Mouse (Mus musculus) heart, postnatal 4 days (tissue): ENCODE measurements around the gene Ada. TPM values are rescaled to one million over a fixed set of nuclear protein-coding genes. Genes with fewer than 3 reads are reported as not detected.
"Not testable (repeated sequence)": the region's sequence is repeated elsewhere in the genome, so short reads cannot be mapped to it uniquely, and the experiment has no call there.

Experiments used
- DNase-seq: peaks from one replicate; pipeline ENCODE4 v3.0.0; 2021
- total RNA-seq, 2 experiments: library from RNA; stranded (reverse); gene quantifications; 2 replicates each; pipeline ENCODE4 v1.2.3; 2021

The Ada gene
- total RNA-seq, 2 experiments from 2014 or later: 1.8 to 2.4 TPM

DNA sequence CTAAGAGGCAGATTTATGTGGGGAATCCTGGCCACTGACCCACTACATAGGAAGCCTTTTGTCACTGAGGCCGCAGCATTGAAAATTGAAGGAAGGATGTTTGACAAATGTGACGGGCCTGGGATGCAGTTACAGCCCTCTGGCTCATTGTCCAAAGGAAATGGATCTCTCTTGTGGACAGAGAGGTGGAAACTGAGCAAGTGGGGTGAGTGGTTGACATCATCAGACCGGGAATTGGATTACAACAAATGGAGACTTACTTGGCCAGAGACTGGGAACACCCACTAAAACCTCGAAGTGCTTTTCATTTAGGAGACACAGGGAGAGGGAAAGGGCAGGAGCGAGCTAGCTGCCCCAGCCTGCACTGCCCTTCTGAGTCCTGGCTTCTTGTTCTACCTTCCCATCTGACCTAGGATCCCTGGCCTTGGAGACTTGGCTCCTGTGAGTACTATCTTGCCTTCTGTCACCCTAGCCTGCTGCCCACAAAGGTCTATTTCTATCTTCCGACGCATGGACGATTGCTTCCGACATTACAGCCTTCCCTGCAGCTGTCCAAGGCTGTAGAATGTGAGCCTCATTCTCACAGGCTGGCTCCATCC lies 56.2 kb downstream of the Ada start:
- peak; percentile 43 for DNase-seq

- no peak for DNase-seq
Measured at GRCm38 (mm10) chr2:163692873-163693612, 57.0 kb downstream of the Ada start.

DNA sequence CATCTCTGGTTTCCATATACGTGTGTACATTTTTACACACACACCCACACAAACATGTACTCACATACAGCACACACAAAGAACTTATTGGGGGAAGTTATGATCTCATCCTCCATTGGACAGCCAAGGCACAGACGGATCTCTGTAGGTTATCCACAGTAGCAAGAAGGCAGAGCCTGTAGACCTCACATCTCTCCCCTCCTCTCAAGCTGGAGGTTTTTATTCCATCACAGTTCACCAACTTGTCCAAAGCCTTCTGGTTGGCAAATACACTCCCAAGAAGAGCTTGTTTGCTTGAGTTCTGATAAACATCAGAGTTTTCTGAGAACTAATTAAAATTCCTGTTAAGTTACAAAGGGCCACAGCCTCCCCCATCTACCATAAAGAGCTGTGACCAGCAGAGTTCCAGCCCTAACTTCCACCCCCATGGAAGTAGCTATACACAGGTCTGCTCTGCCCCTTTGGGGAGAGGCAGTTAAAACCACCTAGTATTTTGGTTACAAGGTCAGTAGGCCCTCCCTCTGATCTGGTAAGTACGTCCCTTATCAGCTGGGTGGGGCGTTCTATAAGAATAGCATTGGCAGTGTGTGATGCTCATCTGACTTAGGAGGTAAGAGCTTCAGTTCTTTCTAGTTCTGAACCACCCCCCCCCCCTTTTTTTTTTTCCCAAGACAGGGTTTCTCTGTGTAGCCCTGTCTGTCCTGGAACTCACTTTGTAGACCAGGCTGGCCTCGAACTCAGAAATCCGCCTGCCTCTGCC lies 58.0 kb downstream of the Ada start:
- no peak for DNase-seq

- DNase-seq: no peak
Measured at GRCm38 (mm10) chr2:163690409-163691304, 59.4 kb downstream of the Ada start.

- no peak for DNase-seq
Measured at GRCm38 (mm10) chr2:163689771-163690170, 60.3 kb downstream of the Ada start.

GRCm38 (mm10) chr2:163688377-163688776 lies 61.7 kb downstream of the Ada start:
- DNase-seq: not testable (repeated sequence)

DNA sequence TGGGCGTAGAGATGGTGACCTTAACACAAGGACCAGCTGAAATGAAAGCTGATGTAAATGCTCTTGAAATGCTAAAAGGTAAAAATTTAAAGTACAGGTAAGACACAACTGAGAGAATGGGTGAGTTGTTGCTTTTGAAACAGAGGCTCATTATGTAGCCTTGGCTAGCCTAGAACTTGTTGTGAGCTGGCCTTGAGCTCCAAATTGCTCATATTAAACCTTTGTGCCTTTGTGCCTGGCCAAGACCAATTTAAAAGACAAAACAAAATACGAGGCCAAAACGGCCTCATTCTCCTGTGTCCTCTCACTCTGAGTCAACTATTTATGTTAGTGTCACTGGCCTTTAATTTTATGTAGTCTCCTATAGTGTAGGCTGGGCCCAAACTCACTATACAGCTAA lies 63.2 kb downstream of the Ada start:
- DNase-seq: no peak

GRCm38 (mm10) chr2:163686233-163686632 lies 63.8 kb downstream of the Ada start:
- DNase-seq: no peak

GRCm38 (mm10) chr2:163685761-163686200 lies 64.3 kb downstream of the Ada start:
- DNase-seq: peak; percentile 67

DNA sequence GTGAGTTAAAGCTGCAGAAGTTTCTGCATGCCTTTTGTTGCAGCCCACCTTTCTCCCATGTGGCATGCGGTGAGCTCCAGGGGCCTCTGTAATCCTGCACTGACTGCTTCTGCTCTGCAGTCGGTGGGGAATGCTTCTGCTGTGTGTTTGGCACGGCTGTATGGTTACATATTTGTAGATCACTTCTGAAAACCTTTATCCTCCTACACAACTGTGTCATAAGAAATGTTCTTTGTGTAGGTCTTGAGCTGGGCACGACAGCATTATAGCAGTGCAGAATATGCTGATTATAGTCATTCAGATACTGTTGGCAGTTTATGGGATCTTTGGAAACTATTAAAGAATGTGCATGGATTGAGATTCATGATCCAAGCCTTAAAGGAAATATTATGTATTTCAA lies 64.8 kb downstream of the Ada start:
- no peak for DNase-seq

DNA sequence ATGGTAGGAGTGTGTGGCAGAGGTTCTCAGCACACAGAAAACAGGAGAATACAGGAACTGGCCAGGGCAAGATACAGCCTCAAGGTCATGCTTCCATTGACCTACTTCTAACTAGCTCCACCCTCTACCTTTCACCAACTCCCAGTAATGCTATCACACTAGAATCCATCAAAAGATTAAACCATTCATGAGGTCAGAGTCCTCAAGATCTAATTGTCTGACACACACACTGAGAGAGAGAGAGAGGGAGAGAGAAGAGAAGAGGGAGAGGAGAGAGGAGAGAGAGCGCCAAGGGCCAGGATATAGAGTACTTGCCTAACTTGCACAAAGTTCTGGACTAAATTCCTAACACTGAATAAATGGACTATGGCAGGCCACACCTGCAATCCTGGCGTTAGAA lies 67.7 kb downstream of the Ada start:
- no peak for DNase-seq

GRCm38 (mm10) chr2:163676745-163677144 lies 73.3 kb downstream of the Ada start:
- no peak for DNase-seq

Other genes with a start within 250 kb of the Ada start
- not detected for gene Hnf4a, start 243.4 kb downstream of the Ada start, total RNA-seq
- gene Ttpal, start 147.9 kb downstream of the Ada start, total RNA-seq: 10 to 100 TPM; 13.1 to 14.0 TPM
- gene Serinc3, start 105.1 kb downstream of the Ada start, total RNA-seq: 100 to 1,000 TPM; 239 to 253 TPM
- 100 to 1,000 TPM; 204 to 207 TPM for gene Pkig, start 91.9 kb downstream of the Ada start, total RNA-seq
- 1 to 10 TPM in 1 of 2 experiments, under 1 TPM in 1; 0.98 to 1.5 TPM for gene Ccn5, start 70.6 kb upstream of the Ada start, total RNA-seq
- not detected for gene Kcnk15, start 103.4 kb upstream of the Ada start, total RNA-seq
- under 1 TPM; 0.45 to 0.63 TPM for gene Rims4, start 168.4 kb upstream of the Ada start, total RNA-seq
- 100 to 1,000 TPM; 153 to 157 TPM for gene Ywhab, start 244.7 kb upstream of the Ada start, total RNA-seq